Mouse (Mus musculus): ENCODE results near the gene Lamb1. TPM values are rescaled to one million over a fixed set of nuclear protein-coding genes. Genes with fewer than 3 reads are reported as not detected.

Gene Lamb1
- polyA plus RNA-seq, 1 experiment from 2014 or later = 71.9 TPM

- Histone ChIP-seq H3K4me3 (no peak overlapping the region), H3K27ac (no peak overlapping the region), H3K27me3 (no peaks in the 10 kb centered on the region), H3K36me3 (peaks cover 98% of the 10 kb centered on the region), H3K9me3 (no peaks in the 10 kb centered on the region), H3K9ac (no peak overlapping the region), H3K4me2 (replicated peaks) (no peak overlapping the region), H3K4me1 (0 out of 2 replicates have a peak, but pooled peaks cover 8% of the 10 kb centered on the region)
- no peak for ATAC-seq (ENCODE audit: low FRiP score, low read depth)
- 68% methylated on average over 5 of the region's 5 CpGs for WGBS
Observed at GRCm38 (mm10) chr12:31306075-31306675, 41.1 kb downstream of the Lamb1 start.

DNA sequence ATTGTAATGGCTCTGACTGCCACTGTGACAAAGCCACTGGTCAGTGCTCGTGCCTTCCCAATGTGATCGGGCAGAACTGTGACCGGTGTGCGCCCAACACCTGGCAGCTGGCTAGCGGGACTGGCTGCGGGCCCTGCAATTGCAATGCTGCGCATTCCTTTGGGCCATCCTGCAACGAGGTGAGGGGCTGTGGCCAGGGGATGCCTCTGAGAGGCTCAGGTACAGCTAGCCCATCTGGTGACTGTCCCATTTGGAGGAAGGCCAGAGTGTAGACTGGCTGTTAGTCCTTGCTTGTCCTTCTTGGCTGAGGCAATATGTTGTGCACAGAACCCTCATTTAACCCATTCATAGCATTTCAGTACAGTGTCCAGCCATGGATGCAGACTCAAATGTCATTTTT lies 42.0 kb downstream of the Lamb1 start:
- ATAC-seq (ENCODE audit: low FRiP score, low read depth) = no peak
- H3K4me2 ChIP-seq (replicated peaks) = no peak overlapping the region

GRCm38 (mm10) chr12:31307756-31308155 lies 42.7 kb downstream of the Lamb1 start:
- no peak for ATAC-seq (ENCODE audit: low FRiP score, low read depth)

More for the DNA sequence above, 42.0 kb downstream of the Lamb1 start:
- Histone ChIP-seq H3K36me3 (peaks cover 96% of the 10 kb centered on the region), H3K27me3 (no peaks in the 10 kb centered on the region), H3K27ac (no peak overlapping the region), H3K9me3 (no peaks in the 10 kb centered on the region), H3K4me1 (0 out of 2 replicates have a peak, but pooled peaks cover 4% of the 10 kb centered on the region), H3K4me3 (no peak overlapping the region), H3K9ac (no peak overlapping the region)
- 95% methylated on average over 8 of the region's 8 CpGs for WGBS

DNA sequence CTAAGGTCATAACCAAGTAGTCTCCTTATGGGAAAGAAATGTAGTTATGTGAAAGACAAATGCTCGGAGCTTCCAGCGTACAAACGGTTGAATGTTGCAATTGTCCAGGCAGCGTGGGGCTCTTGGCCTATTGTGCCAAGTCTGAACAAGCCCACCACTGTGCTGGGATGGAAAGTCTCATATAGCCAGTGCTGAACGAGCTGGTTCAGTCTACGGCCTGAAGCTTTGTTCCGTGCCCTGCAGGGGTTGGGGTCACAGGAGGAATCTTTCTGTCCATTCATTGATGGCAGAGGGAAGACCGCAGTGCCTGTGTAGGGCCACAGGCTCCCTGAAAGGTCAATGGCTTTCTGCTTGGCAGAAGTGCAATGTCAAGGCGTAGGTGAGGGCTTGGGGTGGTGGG lies 45.7 kb downstream of the Lamb1 start:
- no peak overlapping the region for H3K9ac ChIP-seq
- peaks cover 95% of the 10 kb centered on the region for H3K36me3 ChIP-seq
- peaks cover 10% of the 10 kb centered on the region; the same call in 1 of the 2 replicates for H3K9me3 ChIP-seq
- 0 out of 2 replicates have a peak, but pooled peaks have one; percentile 17 for ATAC-seq (ENCODE audit: low FRiP score, low read depth)
- no peaks in the 10 kb centered on the region for H3K4me1 ChIP-seq
- no peak overlapping the region for H3K4me2 ChIP-seq (replicated peaks)
- H3K4me3 ChIP-seq = no peak overlapping the region
- H3K27ac ChIP-seq = no peak overlapping the region
- 87% methylated on average over 9 of the region's 9 CpGs for WGBS
- H3K27me3 ChIP-seq = no peaks in the 10 kb centered on the region

More at GRCm38 (mm10) chr12:31307756-31308155, 42.7 kb downstream of the Lamb1 start:
- Histone ChIP-seq H3K4me1 (no peaks in the 10 kb centered on the region), H3K27me3 (no peaks in the 10 kb centered on the region), H3K9me3 (no peaks in the 10 kb centered on the region), H3K27ac (no peak overlapping the region), H3K9ac (no peak overlapping the region), H3K36me3 (peaks cover 96% of the 10 kb centered on the region), H3K4me3 (no peak overlapping the region), H3K4me2 (replicated peaks) (no peak overlapping the region)
- 96% methylated on average over 8 of the region's 8 CpGs for WGBS

- no peak overlapping the region for H3K4me2 ChIP-seq (replicated peaks)
- ATAC-seq (ENCODE audit: low FRiP score, low read depth) = no peak; the same call in 1 of the 2 replicates
- no peak overlapping the region for H3K4me3 ChIP-seq
- H3K36me3 ChIP-seq = peaks cover 96% of the 10 kb centered on the region
- no peaks in the 10 kb centered on the region for H3K27me3 ChIP-seq
- WGBS = 80% methylated on average over 9 of the region's 9 CpGs
- peaks cover 10% of the 10 kb centered on the region; the same call in 1 of the 2 replicates for H3K9me3 ChIP-seq
- no peak overlapping the region for H3K9ac ChIP-seq
- no peaks in the 10 kb centered on the region for H3K4me1 ChIP-seq
- H3K27ac ChIP-seq = no peak overlapping the region
Observed at GRCm38 (mm10) chr12:31311671-31312265, 46.7 kb downstream of the Lamb1 start.

DNA sequence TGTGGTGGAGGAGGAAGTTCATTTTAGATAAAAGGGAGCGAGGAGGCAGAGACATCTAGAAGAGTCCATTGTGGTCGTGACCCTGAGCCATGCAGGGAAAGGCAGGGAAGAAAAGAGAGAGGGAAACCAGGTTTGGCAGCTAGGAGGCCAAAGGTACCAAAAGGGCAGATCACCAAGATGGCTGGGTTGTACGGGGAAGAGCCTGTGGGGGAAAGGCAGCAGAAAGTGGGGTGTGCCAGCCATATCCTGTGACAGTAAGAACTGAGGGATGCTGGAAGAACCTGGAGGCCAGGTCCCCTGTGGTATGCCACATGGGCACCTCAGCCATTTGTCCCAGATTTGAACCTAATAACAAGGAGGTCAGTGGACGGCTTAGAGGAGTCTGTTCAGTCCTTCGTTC lies 47.2 kb downstream of the Lamb1 start:
- no peak overlapping the region for H3K9ac ChIP-seq
- 89% methylated on average over 5 of the region's 5 CpGs for WGBS
- ATAC-seq (ENCODE audit: low FRiP score, low read depth) = no peak
- H3K9me3 ChIP-seq = peaks cover 10% of the 10 kb centered on the region; the same call in 1 of the 2 replicates
- H3K4me2 ChIP-seq (replicated peaks) = no peak overlapping the region
- H3K36me3 ChIP-seq = peaks cover 94% of the 10 kb centered on the region
- H3K4me1 ChIP-seq = no peaks in the 10 kb centered on the region
- H3K27me3 ChIP-seq = no peaks in the 10 kb centered on the region
- H3K4me3 ChIP-seq = no peak overlapping the region
- no peak overlapping the region for H3K27ac ChIP-seq

DNA sequence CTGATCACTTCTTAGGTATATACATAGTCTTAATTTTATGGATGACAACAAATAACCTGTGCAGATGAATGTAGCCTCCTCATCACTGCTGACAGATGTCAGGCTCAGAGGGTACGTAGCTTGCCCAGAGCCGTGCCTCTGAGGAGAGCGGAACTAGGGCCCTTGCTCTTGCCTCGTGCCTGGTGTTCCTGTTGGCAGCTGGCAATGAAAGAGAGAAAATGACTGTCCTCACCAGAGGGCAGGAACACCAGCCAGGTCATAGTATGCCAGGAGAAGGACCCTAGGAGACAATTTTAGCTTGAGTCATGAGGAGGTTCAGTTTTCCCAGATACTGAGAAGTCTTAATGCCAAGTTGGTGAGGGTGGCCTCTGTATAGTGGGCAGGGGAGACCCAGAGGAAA lies 48.1 kb downstream of the Lamb1 start:
- Histone ChIP-seq H3K36me3 (peaks cover 93% of the 10 kb centered on the region), H3K27ac (no peak overlapping the region), H3K9me3 (peaks cover 10% of the 10 kb centered on the region; the same call in 1 of the 2 replicates)

DNA sequence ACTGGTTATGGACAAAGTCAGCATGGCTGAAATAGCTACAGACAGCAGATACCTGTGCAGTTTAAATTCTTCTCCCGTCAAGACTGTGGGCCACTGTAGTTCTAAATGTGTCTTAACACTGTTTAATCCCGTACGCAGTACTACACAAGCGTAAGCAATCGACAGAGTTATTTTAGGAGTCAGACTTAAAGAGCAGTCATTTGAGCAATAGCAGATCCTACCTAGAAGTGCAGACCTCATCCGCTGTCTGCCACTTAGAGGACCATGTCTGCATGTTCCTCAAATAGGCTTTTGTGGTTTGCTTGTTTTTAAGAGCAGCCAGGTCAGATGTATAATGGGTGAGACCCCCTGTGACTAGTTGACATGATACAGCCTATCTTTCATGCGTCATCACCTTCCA lies 49.3 kb downstream of the Lamb1 start:
- Histone ChIP-seq H3K4me3 (no peak overlapping the region), H3K9me3 (peaks cover 10% of the 10 kb centered on the region; the same call in 1 of the 2 replicates), H3K4me1 (no peaks in the 10 kb centered on the region), H3K27me3 (no peaks in the 10 kb centered on the region), H3K9ac (no peak overlapping the region), H3K27ac (no peak overlapping the region), H3K4me2 (replicated peaks) (no peak overlapping the region), H3K36me3 (peaks cover 93% of the 10 kb centered on the region)
- ATAC-seq (ENCODE audit: low FRiP score, low read depth) = no peak
- WGBS = 93% methylated on average over 7 of the region's 7 CpGs

More for the DNA sequence above, 48.1 kb downstream of the Lamb1 start:
- Histone ChIP-seq H3K4me3 (no peak overlapping the region), H3K9ac (no peak overlapping the region), H3K4me1 (no peaks in the 10 kb centered on the region), H3K27me3 (no peaks in the 10 kb centered on the region), H3K4me2 (replicated peaks) (no peak overlapping the region)
- 96% methylated on average over 4 of the region's 4 CpGs for WGBS
- ATAC-seq (ENCODE audit: low FRiP score, low read depth) = no peak

DNA sequence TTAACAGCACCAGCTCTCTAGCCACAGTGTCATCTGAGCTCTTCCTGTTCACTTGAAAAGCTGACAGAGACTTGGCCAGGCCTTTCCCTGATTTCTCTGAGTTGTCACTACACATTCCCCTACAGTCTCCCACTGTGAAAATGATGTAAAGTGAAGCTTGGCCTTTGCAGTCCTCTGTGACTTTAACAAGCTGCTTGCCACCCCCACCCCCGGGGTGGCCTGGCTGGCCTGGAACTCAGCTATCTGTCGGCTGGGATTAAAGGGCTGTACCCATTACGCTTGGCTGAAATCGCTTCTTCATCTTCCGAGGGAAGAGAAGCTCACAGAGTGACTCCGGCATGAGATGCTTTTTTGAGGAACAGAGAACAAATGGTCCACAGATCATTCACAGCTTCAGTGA lies 50.9 kb downstream of the Lamb1 start:
- ATAC-seq (ENCODE audit: low FRiP score, low read depth) = no peak
- WGBS = 79% methylated on average over 6 of the region's 6 CpGs

DNA sequence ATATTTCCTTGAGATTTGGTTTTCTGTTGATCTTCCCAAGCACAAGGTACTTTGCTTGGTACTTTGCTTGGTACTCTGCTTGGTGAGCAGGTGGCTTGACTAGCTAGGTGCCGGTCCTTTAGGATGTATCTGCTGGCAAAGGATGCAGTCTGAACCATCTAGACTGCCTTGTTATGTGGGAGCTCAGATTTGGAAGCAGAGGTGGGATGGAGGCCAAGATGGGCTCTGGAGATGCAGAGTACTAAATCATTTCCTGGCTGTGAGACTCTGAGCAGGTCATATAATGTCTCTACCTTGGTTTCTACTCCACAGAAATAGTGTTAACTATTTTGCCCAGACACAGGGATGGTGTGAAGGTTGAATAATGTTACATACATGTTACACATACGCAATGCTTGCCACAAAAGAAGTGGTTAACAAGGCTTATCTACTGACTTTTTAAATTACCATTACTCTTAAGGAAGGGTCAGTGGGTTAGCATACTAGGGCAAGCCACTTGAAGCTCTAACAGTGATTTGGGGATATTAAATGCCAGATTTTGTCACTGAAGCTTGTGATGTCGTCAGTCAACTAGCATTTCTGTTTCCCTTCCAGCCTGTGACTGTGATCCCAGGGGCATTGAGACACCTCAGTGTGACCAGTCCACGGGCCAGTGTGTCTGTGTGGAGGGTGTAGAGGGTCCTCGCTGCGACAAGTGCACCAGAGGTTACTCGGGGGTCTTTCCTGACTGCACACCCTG lies 52.8 kb downstream of the Lamb1 start:
- 93% methylated on average over 7 of the region's 7 CpGs for WGBS

More for the DNA sequence above, 50.9 kb downstream of the Lamb1 start:
- H3K4me2 ChIP-seq (replicated peaks) = no peak overlapping the region
- H3K36me3 ChIP-seq = peaks cover 87% of the 10 kb centered on the region
- H3K27ac ChIP-seq = no peak overlapping the region
- peaks cover 9% of the 10 kb centered on the region for H3K4me1 ChIP-seq
- peaks cover 10% of the 10 kb centered on the region; the same call in 1 of the 2 replicates for H3K9me3 ChIP-seq
- no peak overlapping the region for H3K9ac ChIP-seq
- H3K27me3 ChIP-seq = no peaks in the 10 kb centered on the region
- H3K4me3 ChIP-seq = no peak overlapping the region

GRCm38 (mm10) chr12:31318409-31318963 lies 53.5 kb downstream of the Lamb1 start:
- WGBS = 90% methylated on average over 10 of the region's 10 CpGs
- ATAC-seq (ENCODE audit: low FRiP score, low read depth) = no peak
- peaks cover 22% of the 10 kb centered on the region for H3K4me1 ChIP-seq
- no peaks in the 10 kb centered on the region for H3K27me3 ChIP-seq
- peaks cover 76% of the 10 kb centered on the region for H3K36me3 ChIP-seq
- H3K4me3 ChIP-seq = no peak overlapping the region
- peaks cover 10% of the 10 kb centered on the region; the same call in 1 of the 2 replicates for H3K9me3 ChIP-seq
- H3K9ac ChIP-seq = no peak overlapping the region
- H3K27ac ChIP-seq = no peak overlapping the region
- H3K4me2 ChIP-seq (replicated peaks) = no peak overlapping the region

More for the DNA sequence above, 52.8 kb downstream of the Lamb1 start:
- Histone ChIP-seq H3K27ac (no peak overlapping the region), H3K27me3 (no peaks in the 10 kb centered on the region), H3K9ac (no peak overlapping the region), H3K4me1 (peaks cover 22% of the 10 kb centered on the region), H3K9me3 (peaks cover 10% of the 10 kb centered on the region; the same call in 1 of the 2 replicates), H3K4me3 (no peak overlapping the region), H3K36me3 (peaks cover 76% of the 10 kb centered on the region), H3K4me2 (replicated peaks) (no peak overlapping the region)
- no peak for ATAC-seq (ENCODE audit: low FRiP score, low read depth)

DNA sequence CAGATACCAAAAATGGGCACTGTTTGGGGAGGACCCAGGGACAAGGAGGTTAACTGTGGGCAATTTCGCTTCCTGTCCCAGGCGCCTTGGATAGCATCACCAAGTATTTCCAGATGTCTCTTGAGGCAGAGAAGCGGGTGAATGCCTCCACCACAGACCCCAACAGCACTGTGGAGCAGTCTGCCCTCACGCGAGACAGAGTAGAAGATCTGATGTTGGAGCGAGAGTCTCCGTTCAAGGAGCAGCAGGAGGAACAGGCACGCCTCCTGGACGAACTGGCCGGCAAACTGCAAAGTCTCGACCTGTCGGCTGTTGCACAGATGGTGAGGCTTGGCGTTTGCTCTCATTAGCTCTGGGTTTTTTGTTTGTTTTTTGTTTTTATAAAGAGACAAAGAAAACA lies 55.8 kb downstream of the Lamb1 start:
- Histone ChIP-seq H3K9me3 (no peaks in the 10 kb centered on the region), H3K9ac (peak overlapping the region; percentile 25; the same call in 1 of the 2 replicates), H3K4me2 (replicated peaks) (peak overlapping the region; percentile 33), H3K36me3 (peaks cover 76% of the 10 kb centered on the region), H3K4me1 (peaks cover 22% of the 10 kb centered on the region), H3K4me3 (no peak overlapping the region), H3K27me3 (no peaks in the 10 kb centered on the region), H3K27ac (peak overlapping the region; percentile 85)
- 32% methylated on average over 13 of the region's 13 CpGs for WGBS
- ATAC-seq (ENCODE audit: low FRiP score, low read depth) = peak; percentile 67
